Mouse (Mus musculus) myocyte (in vitro differentiated cells): ENCODE results near the gene Itpk1. TPM values are rescaled to one million over a fixed set of nuclear protein-coding genes. Genes with fewer than 3 reads are reported as not detected.

Source experiments
- H3K27me3 ChIP-seq: one replicate; pipeline ENCODE4 v1.6.1; 2011; ENCODE audit not compliant: control insufficient read depth, insufficient read depth, insufficient read length
- H3K36me3 ChIP-seq: one replicate; pipeline ENCODE4 v1.6.1; 2011; ENCODE audit not compliant: control insufficient read depth, insufficient read depth
- H3K4me2 ChIP-seq: one replicate; pipeline ENCODE4 v1.6.1; 2011; ENCODE audit warnings: low read depth, control low read depth
- H3K4me3 ChIP-seq: one replicate; pipeline ENCODE4 v1.5.1; 2011; ENCODE audit warnings: mild to moderate bottlenecking, control low read depth, moderate library complexity
- H3K79me2 ChIP-seq: one replicate; pipeline ENCODE4 v1.6.1; 2011; ENCODE audit not compliant: control insufficient read depth, insufficient read depth
- H3ac ChIP-seq: one replicate; pipeline ENCODE4 v1.6.1; 2011; ENCODE audit not compliant: control insufficient read depth, insufficient read length
- CEBPB ChIP-seq: IDR thresholded peaks from 2 replicates; pipeline ENCODE4 v1.6.1; 2011; ENCODE audit warnings: mild to moderate bottlenecking, moderate library complexity; ENCODE audit not compliant: poor library complexity, insufficient read depth, severe bottlenecking
- E2F4 ChIP-seq: IDR thresholded peaks from one replicate; pipeline ENCODE4 v1.6.1; 2011; ENCODE audit warnings: mild to moderate bottlenecking, control low read depth, moderate library complexity; ENCODE audit not compliant: insufficient read depth
- MAX ChIP-seq: IDR thresholded peaks from one replicate; pipeline ENCODE4 v1.6.1; 2011; ENCODE audit warnings: low read depth, mild to moderate bottlenecking, control low read depth
- MYOD1 ChIP-seq, 3 experiments: IDR thresholded peaks; one replicate each; pipeline ENCODE4 v1.6.1; 2011; ENCODE audit warnings: control low read depth in 2 of 3, low read depth in 2 of 3, mild to moderate bottlenecking in 2 of 3, moderate library complexity in 1 of 3; ENCODE audit not compliant: insufficient read length in 2 of 3, control insufficient read depth in 1 of 3
- MYOG ChIP-seq, 3 experiments: IDR thresholded peaks; one replicate each; pipeline ENCODE4 v1.6.1; 2011; ENCODE audit warnings: control low read depth in 2 of 3, low read depth in 2 of 3, mild to moderate bottlenecking in 2 of 3; ENCODE audit not compliant: insufficient read length in 2 of 3, control insufficient read depth in 1 of 3, insufficient read depth in 1 of 3
- POLR2A ChIP-seq: IDR thresholded peaks from one replicate; pipeline ENCODE4 v1.6.1; 2011; ENCODE audit warnings: low read depth, mild to moderate bottlenecking, control low read depth, moderate library complexity; ENCODE audit not compliant: insufficient read length
- POLR2AphosphoS2 ChIP-seq: IDR thresholded peaks from one replicate; pipeline ENCODE4 v1.6.1; 2011; ENCODE audit warnings: low read depth, control low read depth; ENCODE audit not compliant: insufficient read length
- REST ChIP-seq: IDR thresholded peaks from one replicate; pipeline ENCODE4 v1.6.1; 2011; ENCODE audit warnings: mild to moderate bottlenecking, control low read depth, moderate library complexity; ENCODE audit not compliant: insufficient read depth, insufficient read length
- SRF ChIP-seq: IDR thresholded peaks from one replicate; pipeline ENCODE4 v1.6.1; 2011; ENCODE audit warnings: low read depth; ENCODE audit not compliant: control insufficient read depth, insufficient read length
- TCF12 ChIP-seq: IDR thresholded peaks from one replicate; pipeline ENCODE4 v1.6.1; 2011; ENCODE audit warnings: mild to moderate bottlenecking, control low read depth; ENCODE audit not compliant: poor library complexity, insufficient read depth, severe bottlenecking
- TCF3 ChIP-seq: IDR thresholded peaks from one replicate; pipeline ENCODE4 v1.6.1; 2011; ENCODE audit warnings: low read depth, control low read depth; ENCODE audit not compliant: insufficient read length
- USF1 ChIP-seq: IDR thresholded peaks from one replicate; pipeline ENCODE4 v1.6.1; 2011; ENCODE audit warnings: low read depth, mild to moderate bottlenecking, control low read depth, moderate library complexity
- polyA plus RNA-seq: library from polyadenylated mRNA; unstranded; fragments of >200 nt; fragmentation: generic; extraction: Trizol; gene quantifications from one replicate; pipeline ENCODE4 v1.2.1, GENCODE M21; 2012; ENCODE audit warnings: missing spikeins

The Itpk1 gene
- polyA plus RNA-seq, 1 experiment, result 4.9 TPM

DNA sequence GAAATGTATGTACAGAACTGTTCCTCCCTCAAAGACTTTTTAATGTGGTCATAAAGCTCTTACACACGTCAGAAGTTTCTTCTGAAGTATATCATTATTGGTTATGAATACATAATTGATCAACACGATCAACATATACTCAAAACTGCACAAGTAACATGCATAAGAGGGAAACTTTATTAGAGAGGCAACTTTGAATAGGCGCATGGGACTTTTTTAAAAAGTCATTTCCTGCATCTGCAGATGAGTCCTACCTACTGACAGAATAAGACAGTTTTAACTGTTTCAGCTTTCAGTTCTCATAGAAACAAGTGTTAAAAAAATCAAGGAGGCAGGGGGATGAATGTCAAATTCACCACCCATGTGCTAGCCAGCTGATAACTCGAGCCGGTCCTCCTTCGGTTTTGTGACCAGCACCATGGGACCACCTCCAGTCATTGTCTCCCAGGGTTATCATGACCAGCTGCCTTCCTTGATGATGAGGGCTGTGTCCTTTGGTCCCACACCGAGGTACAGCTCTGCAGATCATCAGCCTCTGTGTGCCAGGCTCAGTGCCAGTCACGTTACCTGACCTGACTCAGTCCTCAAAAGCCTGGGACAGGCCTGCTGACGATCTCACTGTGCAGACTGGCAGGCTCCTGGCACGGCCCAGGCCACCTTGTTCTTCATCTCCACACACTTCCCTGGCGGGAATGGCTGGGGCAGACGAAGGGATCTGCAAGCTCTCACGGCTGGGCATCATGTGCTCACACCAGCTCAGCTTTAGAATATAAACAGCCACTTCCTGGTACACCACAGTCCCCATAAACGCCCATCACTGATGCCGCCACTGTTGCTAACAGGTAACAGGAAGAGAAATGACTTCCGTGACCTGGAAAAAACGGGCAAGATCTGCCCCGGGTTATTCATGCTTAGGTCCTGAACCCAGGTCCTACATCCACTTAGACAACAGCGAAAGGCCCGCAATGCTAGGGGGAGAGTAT is 31.6 kb downstream of the Itpk1 start:
- Histone ChIP-seq H3K4me3 (no peak overlapping the region), H3K27me3 (no peaks in the 10 kb centered on the region), H3K79me2 (no peaks in the 10 kb centered on the region), H3ac (no peak overlapping the region), H3K36me3 (no peaks in the 10 kb centered on the region), H3K4me2 (no peak overlapping the region)
- TF ChIP-seq POLR2A (no peak), MAX (no peak), REST (no peak), USF1 (no peak), TCF12 (no peak), E2F4 (no peak), MYOG (IDR thresholded peaks at IDR 0.05; ENCODE audit: control insufficient read depth in 1 of 3, insufficient read depth in 1 of 3, insufficient read length in 2 of 3, low read depth in 2 of 3) (no peak), SRF (no peak), POLR2AphosphoS2 (no peak), CEBPB (no peak)

DNA sequence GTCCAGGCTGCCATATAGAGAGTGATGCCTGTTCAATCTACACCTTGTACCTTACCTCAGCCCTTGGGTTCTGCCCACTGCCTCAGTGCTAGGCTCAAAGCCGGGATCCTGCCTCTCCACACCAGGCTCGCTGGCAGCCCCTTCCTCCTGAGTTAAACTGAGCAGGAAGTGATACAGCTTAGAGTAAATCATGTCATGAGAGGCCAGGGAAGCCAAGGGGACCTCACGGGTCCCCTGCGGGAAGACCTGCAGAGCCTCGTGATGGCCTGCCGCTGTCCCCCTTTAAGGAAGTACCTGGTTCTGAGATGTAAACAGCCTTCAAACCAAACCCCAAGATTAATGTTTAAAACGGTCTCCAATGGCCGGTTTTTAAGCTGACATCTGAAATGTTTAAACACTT is 32.6 kb downstream of the Itpk1 start:
- H3K27me3 ChIP-seq, result no peaks in the 10 kb centered on the region
- no peak for TF ChIP-seq REST
- TF ChIP-seq MAX, result no peak
- no peak for TF ChIP-seq TCF3
- H3K4me2 ChIP-seq, result no peak overlapping the region
- H3ac ChIP-seq, result no peak overlapping the region
- no peak overlapping the region for H3K4me3 ChIP-seq
- no peaks in the 10 kb centered on the region for H3K36me3 ChIP-seq
- H3K79me2 ChIP-seq, result no peaks in the 10 kb centered on the region

DNA sequence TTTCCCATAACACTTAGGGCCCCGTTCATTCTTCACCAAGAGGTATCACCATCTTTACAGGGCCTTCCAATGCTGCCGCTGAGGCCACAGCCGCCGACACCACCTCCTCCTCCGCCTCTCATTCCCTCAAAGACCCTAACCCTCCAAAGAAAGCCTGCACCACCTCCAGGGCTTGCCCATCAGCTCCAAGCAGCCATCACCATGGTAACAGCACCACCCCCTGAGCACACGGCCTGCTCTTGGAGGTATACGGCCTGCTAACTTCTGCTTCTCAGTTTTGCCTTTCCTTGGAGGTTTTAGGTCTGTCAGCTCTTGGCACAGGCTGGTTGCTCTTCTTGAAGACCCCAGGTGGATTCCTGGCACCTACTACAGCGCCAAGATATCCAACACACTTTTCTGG is 33.9 kb downstream of the Itpk1 start:
- H3ac ChIP-seq, result no peak overlapping the region
- H3K4me2 ChIP-seq, result no peak overlapping the region
- no peaks in the 10 kb centered on the region for H3K36me3 ChIP-seq
- no peak for TF ChIP-seq MAX
- TF ChIP-seq REST, result no peak
- no peak for TF ChIP-seq MYOG (IDR thresholded peaks at IDR 0.05; ENCODE audit: control insufficient read depth in 1 of 3, insufficient read depth in 1 of 3, insufficient read length in 2 of 3, low read depth in 2 of 3)
- TF ChIP-seq E2F4, result no peak
- no peak for TF ChIP-seq CEBPB
- TF ChIP-seq POLR2A, result no peak
- no peak for TF ChIP-seq TCF3
- no peak for TF ChIP-seq POLR2AphosphoS2
- TF ChIP-seq SRF, result no peak
- TF ChIP-seq TCF12, result no peak
- TF ChIP-seq USF1, result no peak
- TF ChIP-seq MYOD1 (IDR thresholded peaks at IDR 0.05; ENCODE audit: control insufficient read depth in 1 of 3, insufficient read length in 2 of 3, low read depth in 2 of 3), result no peak
- no peaks in the 10 kb centered on the region for H3K27me3 ChIP-seq
- H3K4me3 ChIP-seq, result no peak overlapping the region
- no peaks in the 10 kb centered on the region for H3K79me2 ChIP-seq

DNA sequence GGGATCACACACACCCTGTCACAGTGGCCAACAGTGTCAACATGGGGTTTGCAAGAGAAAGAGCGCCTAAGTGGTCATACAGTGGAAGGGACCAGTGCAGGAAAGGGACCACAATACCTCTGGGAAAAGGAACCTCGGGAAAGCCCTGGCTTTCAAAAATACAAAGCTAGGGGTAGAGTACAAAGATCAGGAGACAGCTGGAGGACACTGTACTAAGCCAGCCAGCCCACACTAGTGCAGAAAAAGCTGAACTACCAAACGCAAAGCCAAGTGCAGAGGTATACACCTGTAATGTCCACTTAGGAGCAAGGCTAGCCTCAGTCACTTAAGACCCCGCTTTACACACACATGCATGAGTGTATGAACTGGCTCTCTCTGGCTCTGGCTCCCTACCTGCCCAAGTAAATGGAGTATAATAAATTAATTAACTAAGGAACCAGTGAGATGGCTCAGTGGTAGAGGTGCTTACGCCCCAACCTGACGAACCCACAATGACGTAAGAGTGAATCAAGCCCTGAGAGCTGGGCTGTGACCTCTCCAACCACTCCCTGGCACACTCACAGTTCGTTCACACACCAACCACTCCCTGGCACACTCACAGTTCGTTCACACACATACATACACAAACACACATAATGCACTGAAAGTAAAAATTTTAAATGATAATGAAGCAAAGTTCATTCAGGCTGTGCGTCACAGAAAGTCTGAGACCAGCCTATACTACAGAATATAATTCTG is 39.1 kb downstream of the Itpk1 start:
- Histone ChIP-seq H3K27me3 (no peaks in the 10 kb centered on the region), H3ac (no peak overlapping the region), H3K36me3 (no peaks in the 10 kb centered on the region), H3K4me2 (no peak overlapping the region), H3K4me3 (no peak overlapping the region), H3K79me2 (no peaks in the 10 kb centered on the region)
- no peak for TF ChIP-seq REST
- no peak for TF ChIP-seq POLR2A
- no peak for TF ChIP-seq SRF
- TF ChIP-seq TCF3, result no peak
- no peak for TF ChIP-seq MYOG (IDR thresholded peaks at IDR 0.05; ENCODE audit: control insufficient read depth in 1 of 3, insufficient read depth in 1 of 3, insufficient read length in 2 of 3, low read depth in 2 of 3)
- TF ChIP-seq TCF12, result no peak
- no peak for TF ChIP-seq E2F4
- no peak for TF ChIP-seq POLR2AphosphoS2
- no peak for TF ChIP-seq USF1
- TF ChIP-seq MYOD1 (IDR thresholded peaks at IDR 0.05; ENCODE audit: control insufficient read depth in 1 of 3, insufficient read length in 2 of 3, low read depth in 2 of 3), result no peak
- no peak for TF ChIP-seq CEBPB

DNA sequence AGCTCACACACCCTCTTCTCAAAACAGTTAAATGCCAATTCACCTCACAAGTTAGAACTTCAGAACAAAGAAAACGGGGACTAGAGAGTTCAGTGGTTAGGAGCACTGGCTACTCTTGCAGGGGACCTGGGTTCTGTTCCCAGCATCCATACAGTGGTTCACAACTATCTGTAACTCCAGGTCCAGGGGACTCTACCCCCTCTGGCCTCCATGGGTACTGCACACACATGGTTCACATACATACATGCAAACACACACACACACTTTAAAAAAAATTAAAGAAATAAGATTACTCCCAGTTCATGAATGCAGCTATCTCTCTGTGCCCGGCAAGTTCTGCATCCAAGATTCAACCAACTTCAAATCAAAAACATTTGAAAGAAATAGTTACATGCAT is 40.7 kb downstream of the Itpk1 start:
- Histone ChIP-seq H3ac (no peak overlapping the region), H3K4me2 (no peak overlapping the region), H3K36me3 (no peaks in the 10 kb centered on the region), H3K79me2 (no peaks in the 10 kb centered on the region), H3K4me3 (no peak overlapping the region), H3K27me3 (no peaks in the 10 kb centered on the region)
- TF ChIP-seq POLR2A, result no peak
- no peak for TF ChIP-seq TCF12
- no peak for TF ChIP-seq CEBPB
- no peak for TF ChIP-seq E2F4
- TF ChIP-seq SRF, result no peak
- TF ChIP-seq REST, result no peak
- TF ChIP-seq POLR2AphosphoS2, result no peak
- TF ChIP-seq USF1, result no peak
- no peak for TF ChIP-seq TCF3
- no peak for TF ChIP-seq MAX
- no peak for TF ChIP-seq MYOD1 (IDR thresholded peaks at IDR 0.05; ENCODE audit: control insufficient read depth in 1 of 3, insufficient read length in 2 of 3, low read depth in 2 of 3)
- TF ChIP-seq MYOG (IDR thresholded peaks at IDR 0.05; ENCODE audit: control insufficient read depth in 1 of 3, insufficient read depth in 1 of 3, insufficient read length in 2 of 3, low read depth in 2 of 3), result no peak
